Comparison of ENCODE assay signal across 27 mouse cellular contexts in genomic region chr4:150887903-150888302, GRCm38 (mm10). TPM values are rescaled to one million over a fixed set of nuclear protein-coding genes. Genes with fewer than 3 reads are reported as not detected.
"Had no signal": no experiment of that assay in that cellular context is flagged by ENCODE, and none has a peak within 500 bp of the region (broad histone marks: within the 10 kb centered on the region; RNA-seq: fewer than 3 reads in every experiment).

No protein-coding gene starts in this region.

- H3K9me3 ChIP-seq: heart, embryonic 13.5 days; heart, embryonic 15.5 days; hindbrain, embryonic 13.5 days; hindbrain, embryonic 15.5 days; limb, embryonic 10.5 days; limb, embryonic 12.5 days; liver, embryonic 13.5 days had no signal

- H3K36me3 ChIP-seq: heart, embryonic 13.5 days; heart, embryonic 15.5 days; hindbrain, embryonic 13.5 days; hindbrain, embryonic 15.5 days; limb, embryonic 10.5 days; limb, embryonic 12.5 days; liver, embryonic 13.5 days had no signal

- H3K27me3 ChIP-seq: heart, embryonic 13.5 days; heart, embryonic 15.5 days; hindbrain, embryonic 13.5 days; hindbrain, embryonic 15.5 days; limb, embryonic 12.5 days; liver, embryonic 13.5 days had no signal

- H3K27ac ChIP-seq: gastrocnemius, adult 2 months; heart, adult 2 months; heart, embryonic 13.5 days; heart, embryonic 15.5 days; hindbrain, embryonic 13.5 days; hindbrain, embryonic 15.5 days; hindbrain, postnatal 0 days; layer of hippocampus, adult 2 months; left cerebral cortex, adult 2 months; liver, embryonic 13.5 days had no signal

- H3K4me2 ChIP-seq: heart, embryonic 11.5 days; heart, embryonic 13.5 days; heart, embryonic 15.5 days; hindbrain, embryonic 13.5 days; hindbrain, embryonic 15.5 days; limb, embryonic 12.5 days; liver, embryonic 11.5 days; liver, embryonic 13.5 days had no signal

- DNase-seq: gastrocnemius, adult 2 months; gastrocnemius, postnatal 10 days; gastrocnemius, postnatal 36 days; heart, adult 11 months; heart, adult 2 months; heart, postnatal 14 days; heart, postnatal 36 days; kidney, adult 11 months; kidney, adult 8-10 months; kidney, postnatal 10 days; kidney, postnatal 36 days; liver; liver, embryonic 13.5 days had no signal

- H3K4me3 ChIP-seq: gastrocnemius, adult 2 months; heart, adult 2 months; heart, embryonic 13.5 days; heart, embryonic 15.5 days; hindbrain, embryonic 13.5 days; hindbrain, embryonic 15.5 days; layer of hippocampus, adult 2 months; left cerebral cortex, adult 2 months; limb, embryonic 10.5 days; limb, embryonic 12.5 days; liver, embryonic 13.5 days had no signal

- ATAC-seq: hindbrain, postnatal 0 days; intestine, embryonic 16.5 days had no signal

- H3K4me1 ChIP-seq: hindbrain, embryonic 15.5 days had no signal

- H3K9ac ChIP-seq: heart, embryonic 13.5 days; heart, embryonic 15.5 days; hindbrain, embryonic 13.5 days; hindbrain, embryonic 15.5 days; limb, embryonic 12.5 days; liver, embryonic 13.5 days had no signal

RNA-seq across cellular contexts. Expression of gene Tnfrsf9, which starts 26.5 kb away (rescaled TPM):
- total RNA-seq: hematopoietic stem cell, adult 5-6 weeks had no signal
- polyA plus RNA-seq: hindbrain, embryonic 11.5 days had no signal
